Mouse (Mus musculus): ENCODE data around the gene Erf.

DNA sequence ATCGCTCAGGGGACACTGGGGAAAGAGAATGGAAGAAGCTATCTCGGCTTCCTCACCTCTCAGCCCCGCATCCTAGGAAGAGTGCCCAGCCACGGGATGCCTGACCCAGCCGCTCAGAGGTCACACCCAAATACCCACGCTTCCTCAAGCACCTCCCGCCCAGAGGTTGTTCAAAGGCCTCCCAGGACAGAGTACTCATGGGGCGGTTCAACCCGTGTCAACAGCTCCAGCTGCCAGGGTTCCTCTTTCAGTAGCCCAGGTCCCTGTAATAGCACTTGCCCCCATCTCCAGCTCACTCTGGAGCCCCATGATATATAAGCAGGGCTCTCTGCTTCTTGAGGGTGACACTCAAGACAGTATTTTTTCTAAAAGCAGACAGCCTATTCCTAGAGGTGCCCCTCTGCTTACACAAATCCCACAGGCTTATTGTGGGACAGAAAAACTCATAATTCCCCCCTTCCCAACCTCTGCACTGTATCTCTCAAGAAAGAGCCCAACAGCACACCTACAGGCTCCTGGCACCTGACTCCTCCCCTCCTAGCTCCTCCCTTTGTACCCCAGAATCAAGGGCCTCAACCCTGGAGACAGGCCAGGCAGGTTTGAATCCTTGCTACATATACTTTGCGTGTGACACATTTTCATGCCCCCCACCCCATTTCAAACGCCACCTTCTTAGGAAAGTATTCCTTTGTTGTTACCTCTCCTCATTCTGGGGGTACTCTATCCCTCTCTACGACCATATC is 32.7 kb downstream of the Erf start:
- TF ChIP-seq FLI1 (IDR thresholded peaks at IDR 0.05; ENCODE audit: low read length) (no peak), GATA1 (IDR thresholded peaks at IDR 0.05; ENCODE audit: borderline replicate concordance, low read length) (no peak)

All from megakaryocyte, embryonic 14.5 days (primary cell).